Mouse (Mus musculus): ENCODE measurements around the gene Tbrg4.
"Not testable (repeated sequence)": the region's sequence is repeated elsewhere in the genome, so short reads cannot be mapped to it uniquely, and the experiment has no call there.

GRCm38 (mm10) chr11:6652978-6653377 is 27.1 kb upstream of the Tbrg4 start:
- TF ChIP-seq POLR2A (IDR thresholded peaks at IDR 0.05; ENCODE audit: low read depth, low read length); CTCF (IDR thresholded peaks at IDR 0.05; ENCODE audit: borderline replicate concordance, insufficient read depth, low read length): not testable (repeated sequence)
